Mouse (Mus musculus): Measurements from ENCODE around the gene Ryr2.

- TF ChIP-seq CTCF (IDR thresholded peaks at IDR 0.05; ENCODE audit: low read depth) (no peak), EP300 (IDR thresholded peaks at IDR 0.05; ENCODE audit: low read depth) (no peak)
Observed at GRCm38 (mm10) chr13:11884175-11884574, 222.6 kb downstream of the Ryr2 start.

Measured in liver, embryonic 14.5 days (tissue).